Mouse (Mus musculus) kidney, embryonic 15.5 days (tissue): ENCODE results near the gene Lrrc28. TPM values are rescaled to one million over a fixed set of nuclear protein-coding genes. Genes with fewer than 3 reads are reported as not detected.

ENCODE experiments used
- ATAC-seq: fragments of 200-750 bp; cut with Nextera tagmentation; replicated peaks from 2 replicates; pipeline ENCODE4 v1.8.0; 2017; ENCODE audit warnings: moderate TSS enrichment; ENCODE audit not compliant: low FRiP score
- H3K27ac ChIP-seq: fragments of 300-500 bp; sonication (generic); 2 replicates; pipeline ENCODE4 v1.5.1; 2015; ENCODE audit warnings: mild to moderate bottlenecking, inconsistent platforms
- H3K27me3 ChIP-seq: fragments of 300-500 bp; sonication (generic); 2 replicates; pipeline ENCODE4 v1.6.1; 2015; ENCODE audit warnings: inconsistent platforms
- H3K36me3 ChIP-seq: fragments of 300-500 bp; sonication (generic); 2 replicates; pipeline ENCODE4 v1.6.1; 2015; ENCODE audit warnings: inconsistent platforms
- H3K4me1 ChIP-seq: fragments of 300-500 bp; sonication (generic); 2 replicates; pipeline ENCODE4 v1.6.1; 2015; ENCODE audit warnings: inconsistent platforms
- H3K4me2 ChIP-seq: fragments of 300-500 bp; sonication (generic); 2 replicates; pipeline ENCODE4 v1.6.1; 2015; ENCODE audit warnings: moderate library complexity, mild to moderate bottlenecking, inconsistent platforms
- H3K4me3 ChIP-seq: fragments of 300-500 bp; sonication (generic); replicated peaks from 2 replicates; pipeline ENCODE4 v1.5.1; 2015; ENCODE audit warnings: mild to moderate bottlenecking, inconsistent platforms
- H3K9ac ChIP-seq: fragments of 300-500 bp; sonication (generic); 2 replicates; pipeline ENCODE4 v1.6.1; 2015; ENCODE audit warnings: mild to moderate bottlenecking, inconsistent platforms
- H3K9me3 ChIP-seq: fragments of 300-500 bp; sonication (generic); replicated peaks from 2 replicates; pipeline ENCODE4 v1.6.1; 2016; ENCODE audit warnings: inconsistent platforms
- WGBS: fragments of 180-500 bp; shearing (Covaris S2); methylation state at CpG from one replicate; pipeline ENCODE4 v1.1.7; 2015; ENCODE audit warnings: mixed read lengths; 5-methylcytosine and 5-hydroxymethylcytosine counted together
- polyA plus RNA-seq: library from polyadenylated mRNA; unstranded; fragments of >200 nt; fragmentation: Nextera tagmentation; extraction: Ambion mirVana; gene quantifications from 2 replicates; pipeline ENCODE4 v1.2.1, GENCODE M21; 2015

Gene Lrrc28
- polyA plus RNA-seq, 1 experiment from 2014 or later = 15.3 TPM

GRCm38 (mm10) chr7:67672650-67673049 lies 27.6 kb upstream of the Lrrc28 start:
- Histone ChIP-seq H3K27me3 (no peaks in the 10 kb centered on the region), H3K36me3 (peaks cover 51% of the 10 kb centered on the region), H3K9ac (no peak overlapping the region), H3K4me3 (no peak overlapping the region), H3K4me1 (peaks cover 5% of the 10 kb centered on the region; the same call in 1 of the 2 replicates), H3K9me3 (no peaks in the 10 kb centered on the region), H3K27ac (no peak overlapping the region), H3K4me2 (no peak overlapping the region)
- 11% methylated on average over 10 of the region's 10 CpGs for WGBS
- ATAC-seq = 0 out of 2 replicates have a peak, but pooled peaks have one; percentile 29

GRCm38 (mm10) chr7:67670965-67671364 lies 25.9 kb upstream of the Lrrc28 start:
- no peak overlapping the region for H3K27ac ChIP-seq
- H3K4me1 ChIP-seq = peaks cover 4% of the 10 kb centered on the region; the same call in 1 of the 2 replicates
- H3K27me3 ChIP-seq = no peaks in the 10 kb centered on the region
- H3K4me2 ChIP-seq = no peak overlapping the region
- H3K36me3 ChIP-seq = peaks cover 67% of the 10 kb centered on the region
- no peak overlapping the region for H3K4me3 ChIP-seq
- no peaks in the 10 kb centered on the region for H3K9me3 ChIP-seq
- no peak for ATAC-seq
- 88% methylated on average over 1 of the region's 1 CpGs for WGBS
- no peak overlapping the region for H3K9ac ChIP-seq

DNA sequence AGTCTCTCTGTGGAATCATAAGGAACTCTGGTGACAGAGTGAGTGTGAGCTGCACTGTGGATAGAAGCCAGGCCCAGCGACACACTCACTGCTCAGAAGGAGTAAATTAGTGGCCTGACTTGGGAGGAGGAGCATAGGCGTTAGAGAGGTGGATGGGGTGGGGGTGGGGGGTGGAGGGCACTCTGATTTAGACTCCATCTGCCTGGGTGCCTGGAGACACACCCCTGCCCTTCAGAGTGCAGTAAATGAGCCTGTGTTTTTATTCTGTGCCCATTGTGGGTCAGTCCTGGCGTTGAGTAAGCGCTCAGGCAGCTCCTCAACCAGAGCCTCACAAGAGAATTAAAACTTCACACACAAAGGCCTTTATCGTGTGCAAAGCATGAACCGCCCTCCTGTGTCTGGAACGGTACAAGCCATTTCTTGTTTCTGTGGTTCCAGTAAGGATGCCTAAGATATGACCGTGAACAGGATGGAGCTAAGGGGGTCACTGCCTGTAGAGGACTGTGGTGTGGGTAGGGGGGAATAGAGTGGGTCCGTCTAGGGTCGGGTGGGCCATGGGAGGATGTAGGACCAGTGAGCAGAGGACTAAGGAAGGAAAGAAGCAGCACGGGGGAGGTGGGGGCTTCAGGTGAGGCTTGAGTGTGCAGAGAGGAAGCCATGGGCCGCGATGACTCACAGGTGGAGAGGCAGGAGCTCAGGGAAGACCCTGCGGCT lies 19.1 kb upstream of the Lrrc28 start:
- ATAC-seq = no peak
- no peak overlapping the region for H3K27ac ChIP-seq

GRCm38 (mm10) chr7:67662424-67662823 lies 17.4 kb upstream of the Lrrc28 start:
- no peak for ATAC-seq
- 66% methylated on average over 5 of the region's 5 CpGs for WGBS
- Histone ChIP-seq H3K9me3 (no peaks in the 10 kb centered on the region), H3K4me2 (no peak overlapping the region), H3K27me3 (no peaks in the 10 kb centered on the region), H3K9ac (no peak overlapping the region), H3K4me3 (no peak overlapping the region), H3K27ac (no peak overlapping the region), H3K36me3 (peaks cover 42% of the 10 kb centered on the region), H3K4me1 (no peaks in the 10 kb centered on the region)

More for the DNA sequence above, 19.1 kb upstream of the Lrrc28 start:
- peaks cover 59% of the 10 kb centered on the region for H3K36me3 ChIP-seq
- no peaks in the 10 kb centered on the region for H3K9me3 ChIP-seq
- 75% methylated on average over 14 of the region's 14 CpGs for WGBS
- H3K9ac ChIP-seq = no peak overlapping the region
- no peak overlapping the region for H3K4me3 ChIP-seq
- no peak overlapping the region for H3K4me2 ChIP-seq
- H3K4me1 ChIP-seq = no peaks in the 10 kb centered on the region
- H3K27me3 ChIP-seq = no peaks in the 10 kb centered on the region

GRCm38 (mm10) chr7:67658110-67658509 lies 13.0 kb upstream of the Lrrc28 start:
- Histone ChIP-seq H3K27ac (no peak overlapping the region), H3K9me3 (no peaks in the 10 kb centered on the region), H3K4me3 (no peak overlapping the region), H3K27me3 (no peaks in the 10 kb centered on the region), H3K36me3 (peaks cover 10% of the 10 kb centered on the region), H3K4me2 (no peak overlapping the region), H3K4me1 (peaks cover 10% of the 10 kb centered on the region), H3K9ac (no peak overlapping the region)
- WGBS = 84% methylated on average over 4 of the region's 4 CpGs
- no peak for ATAC-seq

DNA sequence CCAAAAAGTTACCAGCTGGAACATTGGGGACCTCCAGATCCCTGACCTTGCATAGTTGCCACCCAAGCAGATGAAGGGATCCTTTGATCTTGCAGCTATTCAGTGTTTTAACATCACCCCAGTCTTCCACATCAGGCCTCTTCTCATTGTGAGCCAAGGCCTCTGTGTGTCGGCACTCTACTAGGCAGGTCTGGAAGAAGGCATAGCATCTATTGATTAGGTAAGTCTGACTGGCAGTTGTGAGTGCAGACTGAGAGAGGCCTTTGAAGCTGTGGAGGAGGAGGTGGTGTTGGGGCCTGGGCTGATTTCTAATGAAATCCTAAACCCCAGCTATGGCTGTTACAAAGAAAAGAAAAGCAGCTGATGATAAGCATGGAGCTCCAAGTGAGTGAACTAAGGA lies 10.1 kb upstream of the Lrrc28 start:
- no peaks in the 10 kb centered on the region for H3K9me3 ChIP-seq
- H3K4me1 ChIP-seq = peaks cover 22% of the 10 kb centered on the region
- peak overlapping the region; percentile 5; the same call in 1 of the 2 replicates for H3K4me3 ChIP-seq
- peak overlapping the region; percentile 54 for H3K27ac ChIP-seq
- H3K27me3 ChIP-seq = no peaks in the 10 kb centered on the region
- ATAC-seq = peak; percentile 54
- no peak overlapping the region for H3K9ac ChIP-seq
- H3K36me3 ChIP-seq = no peaks in the 10 kb centered on the region; the same call in 1 of the 2 replicates
- 7% methylated on average over 1 of the region's 1 CpGs for WGBS
- peak overlapping the region; percentile 15 for H3K4me2 ChIP-seq

GRCm38 (mm10) chr7:67654668-67655067 lies 9.6 kb upstream of the Lrrc28 start:
- Histone ChIP-seq H3K36me3 (no peaks in the 10 kb centered on the region; the same call in 1 of the 2 replicates), H3K27ac (no peak overlapping the region), H3K4me3 (no peak overlapping the region)

DNA sequence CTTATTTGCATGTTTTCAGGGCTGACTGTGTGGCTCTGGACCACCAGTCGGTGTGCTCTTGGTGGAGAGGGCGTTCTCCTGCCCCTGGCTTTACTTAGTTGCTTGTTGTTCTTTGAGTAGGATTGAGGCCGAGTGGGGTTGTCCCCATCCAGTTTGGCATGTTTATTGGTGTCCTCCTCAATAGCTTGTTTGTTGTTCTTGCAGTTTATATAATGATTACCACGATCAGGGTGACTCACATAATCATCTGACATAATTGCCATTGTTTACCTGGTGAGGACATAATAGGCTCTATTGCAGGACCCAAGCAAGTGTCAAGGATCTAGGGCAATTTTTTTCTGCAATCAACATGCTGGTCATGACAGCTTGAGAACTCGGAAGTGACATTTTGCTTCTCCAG lies 7.1 kb upstream of the Lrrc28 start:
- Histone ChIP-seq H3K4me3 (no peak overlapping the region), H3K9ac (no peak overlapping the region), H3K27ac (no peak overlapping the region), H3K9me3 (no peaks in the 10 kb centered on the region), H3K36me3 (no peaks in the 10 kb centered on the region; the same call in 1 of the 2 replicates), H3K4me2 (no peak overlapping the region), H3K27me3 (no peaks in the 10 kb centered on the region), H3K4me1 (peaks cover 40% of the 10 kb centered on the region)
- WGBS = 53% methylated on average over 5 of the region's 5 CpGs
- ATAC-seq = no peak

More at GRCm38 (mm10) chr7:67654668-67655067, 9.6 kb upstream of the Lrrc28 start:
- 72% methylated on average over 7 of the region's 7 CpGs for WGBS
- H3K9ac ChIP-seq = no peak overlapping the region
- H3K4me2 ChIP-seq = no peak overlapping the region
- peaks cover 27% of the 10 kb centered on the region for H3K4me1 ChIP-seq
- ATAC-seq = no peak
- H3K27me3 ChIP-seq = no peaks in the 10 kb centered on the region
- no peaks in the 10 kb centered on the region for H3K9me3 ChIP-seq

DNA sequence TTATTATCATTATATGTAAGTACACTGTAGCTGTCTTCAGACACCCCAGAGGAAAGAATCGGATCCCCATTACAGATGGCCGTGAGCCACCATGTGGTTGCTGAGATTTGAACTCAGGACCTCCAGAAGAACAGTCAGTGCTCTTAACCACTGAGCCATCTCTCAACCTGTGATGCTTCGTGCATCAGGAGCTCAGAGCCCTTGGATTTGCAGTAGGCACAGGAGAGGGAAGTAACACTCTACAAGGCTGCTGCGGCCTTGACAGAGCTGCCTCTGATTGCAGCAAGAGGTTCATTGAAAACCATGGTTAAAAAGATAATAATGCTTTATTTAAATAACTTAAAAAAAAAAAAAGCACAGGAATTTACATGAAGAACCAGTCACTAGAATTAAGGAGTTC lies 3.3 kb upstream of the Lrrc28 start:
- Histone ChIP-seq H3K27ac (no peak overlapping the region), H3K36me3 (no peaks in the 10 kb centered on the region), H3K4me3 (peak overlapping the region; percentile 63), H3K4me2 (peak overlapping the region; percentile 59), H3K9ac (peak overlapping the region; percentile 66; the same call in 1 of the 2 replicates), H3K4me1 (peaks cover 42% of the 10 kb centered on the region), H3K27me3 (no peaks in the 10 kb centered on the region), H3K9me3 (no peaks in the 10 kb centered on the region)
- no peak for ATAC-seq
- whole genome bisulfite sequencing = 59% methylated on average over 4 of the region's 4 CpGs

DNA sequence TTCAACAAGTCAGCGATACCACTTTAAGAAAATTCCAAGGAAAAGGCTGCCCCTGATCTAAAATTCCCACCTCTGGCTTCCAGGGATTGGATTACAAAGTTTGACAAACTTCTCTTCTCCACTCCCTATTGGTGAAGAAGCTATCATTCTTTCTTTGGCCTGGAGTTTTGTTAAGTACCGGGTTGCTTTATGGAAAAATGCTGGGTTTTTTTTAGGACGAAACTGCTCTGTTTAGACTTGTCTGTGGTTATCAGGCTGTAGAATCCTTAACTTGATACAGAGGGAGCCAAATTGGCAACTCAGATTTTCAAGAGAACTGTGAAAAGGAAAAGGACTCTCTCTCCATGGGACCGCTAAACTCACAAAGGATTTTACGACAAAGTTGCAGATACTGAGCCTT lies 2.2 kb upstream of the Lrrc28 start, which contains the start of gene Ttc23:
Gene Ttc23 (plus strand): TSS at position 134 of the 400 bp plus-strand sequence.
- Histone ChIP-seq H3K4me3 (peak within 1 kb of the TSS; percentile 67), H3K27ac (peak within 1 kb of the TSS; percentile 89), H3K4me1 (peaks cover 42% of the 10 kb centered on the region), H3K9me3 (no peaks in the 10 kb centered on the region), H3K27me3 (no peaks in the 10 kb centered on the region), H3K9ac (peak within 1 kb of the TSS; percentile 74), H3K4me2 (peak within 1 kb of the TSS; percentile 70), H3K36me3 (no peaks in the 10 kb centered on the region)
- 3% methylated on average over 5 of the region's 5 CpGs for WGBS
- no peak for ATAC-seq

GRCm38 (mm10) chr7:67646131-67646530 lies 1.1 kb upstream of the Lrrc28 start:
- Histone ChIP-seq H3K4me3 (peak overlapping the region; percentile 67), H3K9me3 (no peaks in the 10 kb centered on the region), H3K9ac (peak overlapping the region; percentile 74), H3K27ac (peak overlapping the region; percentile 91), H3K36me3 (no peaks in the 10 kb centered on the region), H3K4me2 (peak overlapping the region; percentile 70), H3K27me3 (no peaks in the 10 kb centered on the region), H3K4me1 (peaks cover 35% of the 10 kb centered on the region)
- 6% methylated on average over 6 of the region's 6 CpGs for WGBS
- ATAC-seq = no peak

DNA sequence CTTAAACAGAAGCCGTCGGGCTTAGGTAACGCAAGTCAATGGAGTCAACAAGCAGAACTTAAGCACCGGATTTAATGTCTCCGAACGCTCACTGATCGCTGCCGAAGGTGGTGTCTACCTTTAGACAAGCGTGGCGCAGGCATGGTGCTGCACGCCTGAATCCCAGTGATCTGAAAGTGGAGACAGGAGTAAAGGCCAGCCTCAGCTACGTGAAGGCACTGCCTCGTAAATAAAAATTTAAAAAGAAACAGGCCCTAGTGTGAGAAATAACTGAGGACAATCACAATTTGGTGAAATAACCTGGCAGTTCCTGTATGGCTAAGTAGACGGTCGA lies 580 bp upstream of the Lrrc28 start:
- Histone ChIP-seq H3K4me3 (peak overlapping the region; percentile 67), H3K27me3 (no peaks in the 10 kb centered on the region), H3K4me1 (peaks cover 33% of the 10 kb centered on the region), H3K27ac (peak overlapping the region; percentile 91), H3K36me3 (0 out of 2 replicates have a peak, but pooled peaks cover 3% of the 10 kb centered on the region), H3K9ac (peak overlapping the region; percentile 74), H3K9me3 (no peaks in the 10 kb centered on the region), H3K4me2 (peak overlapping the region; percentile 70)
- peak; percentile 7 for ATAC-seq
- WGBS = under 1% methylated on average over 15 of the region's 15 CpGs
